Mouse (Mus musculus) testis, adult 2 months (tissue): ENCODE results near the gene Fam19a4. TPM values are rescaled to one million over a fixed set of nuclear protein-coding genes. Genes with fewer than 3 reads are reported as not detected.

ENCODE experiments used
- H3K27ac ChIP-seq: fragments of 200-500 bp; 2 replicates; pipeline ENCODE4 v1.5.1; 2012; ENCODE audit warnings: low read depth, low read length; ENCODE audit not compliant: control insufficient read depth, insufficient read depth
- H3K27me3 ChIP-seq: fragments of 200-500 bp; 2 replicates; pipeline ENCODE4 v1.6.1; 2012; ENCODE audit warnings: mild to moderate bottlenecking, low read length, moderate library complexity; ENCODE audit not compliant: control insufficient read depth, insufficient read depth
- H3K36me3 ChIP-seq: fragments of 200-500 bp; 2 replicates; pipeline ENCODE4 v1.6.1; 2012; ENCODE audit warnings: mild to moderate bottlenecking, low read length; ENCODE audit not compliant: control insufficient read depth, insufficient read depth
- H3K4me1 ChIP-seq: fragments of 200-500 bp; 2 replicates; pipeline ENCODE4 v1.6.1; 2012; ENCODE audit warnings: low read length; ENCODE audit not compliant: control insufficient read depth, insufficient read depth
- H3K4me3 ChIP-seq: fragments of 200-500 bp; 2 replicates; pipeline ENCODE4 v1.5.1; 2012; ENCODE audit warnings: low read depth, mild to moderate bottlenecking, low read length, moderate library complexity, mixed read lengths; ENCODE audit not compliant: control insufficient read depth
- CTCF ChIP-seq: fragments of 200-500 bp; IDR thresholded peaks from 2 replicates; pipeline ENCODE4 v1.5.1; 2012; ENCODE audit warnings: low read depth, mild to moderate bottlenecking, inconsistent platforms, low read length, moderate library complexity; ENCODE audit not compliant: control insufficient read depth, insufficient read depth, insufficient replicate concordance
- POLR2A ChIP-seq: fragments of 200-500 bp; IDR thresholded peaks from 2 replicates; pipeline ENCODE4 v1.6.1; 2012; ENCODE audit warnings: low read depth, mild to moderate bottlenecking, inconsistent platforms, low read length, moderate library complexity; ENCODE audit not compliant: control insufficient read depth
- polyA plus RNA-seq: library from polyadenylated mRNA; depleted of rRNA; stranded (reverse); fragments of >200 nt; gene quantifications from 2 replicates; pipeline ENCODE4 v1.2.3, GENCODE M21; 2012; rRNA removed

Gene Fam19a4
- polyA plus RNA-seq, 1 experiment = 1.0 TPM

DNA sequence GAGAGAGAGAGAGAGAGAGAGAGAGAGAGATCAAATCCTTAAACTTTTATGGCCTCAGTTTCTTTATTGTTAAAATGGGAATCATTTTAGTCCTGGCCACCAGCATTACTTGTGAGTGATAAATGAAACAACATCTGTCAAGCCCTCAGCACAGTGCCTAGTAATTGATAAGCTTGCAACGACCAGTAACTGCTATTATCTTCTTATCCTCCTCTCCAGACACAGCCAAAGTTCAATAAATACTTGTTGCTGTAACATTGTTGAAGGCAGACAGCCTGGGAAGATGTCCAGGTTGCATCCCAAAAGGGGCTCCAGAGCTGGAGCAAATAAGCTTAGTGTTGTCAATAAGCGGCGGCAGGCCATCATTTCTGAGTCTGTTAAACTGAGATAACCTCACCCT is 257.2 kb downstream of the Fam19a4 start:
- H3K27me3 ChIP-seq = no peaks in the 10 kb centered on the region
- H3K36me3 ChIP-seq = no peaks in the 10 kb centered on the region
- no peaks in the 10 kb centered on the region for H3K4me1 ChIP-seq
- no peak overlapping the region for H3K27ac ChIP-seq
- no peak for TF ChIP-seq POLR2A
- no peak for TF ChIP-seq CTCF
- H3K4me3 ChIP-seq = no peak overlapping the region

DNA sequence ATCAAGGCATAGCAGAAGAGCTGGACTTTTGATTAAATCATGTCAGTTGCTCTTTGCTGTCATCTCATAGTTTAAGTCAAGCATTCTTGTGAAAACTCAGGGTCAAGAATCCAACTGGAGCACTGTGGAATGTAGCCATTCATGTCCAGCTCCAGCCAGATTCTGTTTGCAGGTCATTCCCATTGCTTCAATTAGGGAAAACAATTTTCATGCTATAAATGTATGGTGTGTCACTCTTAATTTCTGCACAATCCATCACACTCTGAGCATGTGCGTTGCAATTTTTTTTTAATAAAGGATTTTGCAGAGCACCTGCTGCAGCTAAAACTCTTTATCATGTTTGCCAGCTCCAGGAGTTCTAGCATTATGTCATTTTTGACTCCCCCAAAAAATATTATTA is 261.5 kb downstream of the Fam19a4 start:
- H3K4me3 ChIP-seq = no peak overlapping the region
- H3K27ac ChIP-seq = no peak overlapping the region
- H3K27me3 ChIP-seq = no peaks in the 10 kb centered on the region
- TF ChIP-seq POLR2A = no peak
- no peak for TF ChIP-seq CTCF
- H3K4me1 ChIP-seq = no peaks in the 10 kb centered on the region
- no peaks in the 10 kb centered on the region for H3K36me3 ChIP-seq

GRCm38 (mm10) chr6:96797451-96797850 is 262.8 kb downstream of the Fam19a4 start:
- no peaks in the 10 kb centered on the region for H3K27me3 ChIP-seq
- H3K4me1 ChIP-seq = no peaks in the 10 kb centered on the region
- no peak overlapping the region for H3K4me3 ChIP-seq
- TF ChIP-seq POLR2A (no peak), CTCF (no peak)
- no peaks in the 10 kb centered on the region for H3K36me3 ChIP-seq
- H3K27ac ChIP-seq = no peak overlapping the region

Other genes starting within 250 kb of the Fam19a4 start
- 3.4 and 4.5 TPM in 2 replicates for gene Eogt, start 88.8 kb upstream of the Fam19a4 start, polyA plus RNA-seq
- gene Tmf1, start 118.7 kb upstream of the Fam19a4 start, polyA plus RNA-seq = 28.8 and 29.5 TPM in 2 replicates
- gene Uba3, start 145.2 kb upstream of the Fam19a4 start, polyA plus RNA-seq = 8.5 and 12.9 TPM in 2 replicates
- gene Arl6ip5, start 150.3 kb upstream of the Fam19a4 start, polyA plus RNA-seq = 7.8 and 8.1 TPM in 2 replicates
- gene Lmod3, start 192.3 kb upstream of the Fam19a4 start, polyA plus RNA-seq = 0.10 and 0.11 TPM in 2 replicates